Comparison of ENCODE assay signal across 9 mouse cellular contexts in the genomic region with DNA sequence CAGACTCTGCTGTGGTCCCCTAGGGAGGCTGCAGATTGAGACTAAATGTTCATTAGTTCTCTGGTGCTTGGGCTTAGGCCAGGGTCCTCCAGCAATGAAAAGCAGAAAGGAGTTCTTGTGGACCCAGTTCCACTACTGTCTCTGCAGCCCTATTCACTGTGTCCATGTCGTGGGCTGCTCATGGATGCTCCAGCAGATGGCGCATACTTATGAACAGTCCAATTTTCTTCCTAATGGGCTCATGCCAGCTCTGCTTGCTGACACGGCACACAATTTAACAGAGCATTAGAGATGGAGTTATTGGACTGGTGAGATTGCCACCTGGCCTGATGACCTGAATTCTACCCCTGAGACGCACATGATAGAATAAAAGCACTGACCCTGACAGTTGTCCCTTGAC. TPM values are rescaled to one million over a fixed set of nuclear protein-coding genes. Genes with fewer than 3 reads are reported as not detected.
A peak's percentile ranks its signal among the peaks of the same experiment; 100 is the strongest.
DNase-seq lines count a peak whose midpoint lies in the region; ATAC-seq and TF ChIP-seq lines count a peak whose summit lies in the region.
"Had no signal": no experiment of that assay in that cellular context is flagged by ENCODE, and none has a peak within 500 bp of the region (broad histone marks: within the 10 kb centered on the region; RNA-seq: fewer than 3 reads in every experiment).

No protein-coding gene starts in this region.

- no peak overlapping the region; the same call in 1 of the 2 replicates for H3K27ac ChIP-seq in left cerebral cortex, adult 2 months
- no peak overlapping the region for H3K27ac ChIP-seq in midbrain, postnatal 0 days (ENCODE audit: low read depth, low read length)
- H3K27ac ChIP-seq: heart, embryonic 13.5 days had no signal

- intact Hi-C loops in gastrocnemius, postnatal 14 days (cut with DNase I; ENCODE audit: low total_unique reads) = loop anchor here (5.0 to 10.0 kb wide), 3 partner anchors 436 to 856 kb away; no protein-coding TSS in a partner anchor
- intact Hi-C loops in left cerebral cortex, adult 2 months (cut with DNase I) = loop anchor here (1.0 to 10.0 kb wide), 6 partner anchors 544 to 1826 kb away; a partner anchor contains a TSS

- no peaks in the 10 kb centered on the region for H3K9me3 ChIP-seq in midbrain, postnatal 0 days (ENCODE audit: low read length)
- H3K9me3 ChIP-seq: heart, embryonic 13.5 days had no signal

- DNase-seq in adrenal gland, adult (ENCODE audit: inconsistent age in 2 of 2, low spot score in 1 of 2) = peak; percentile 12 to 63
- no peak for DNase-seq in adrenal gland, adult 8-10 months
- DNase-seq in cerebellum, postnatal 10 days = peak; percentile 90 to 93
- peak; percentile 25 for DNase-seq in gastrocnemius, postnatal 14 days
- peak; percentile 63 to 70 for DNase-seq in left cerebral cortex, adult 2 months (ENCODE audit: extremely low spot score in 1 of 2, low spot score in 2 of 2)
- DNase-seq in midbrain, postnatal 0 days (ENCODE audit: low spot score) = peak; percentile 88
- DNase-seq in c-Kit-positive CD71-positive TER-119-positive erythroid progenitor cells, embryonic 14.5 days (ENCODE audit: low spot score) = no peak

- H3ac ChIP-seq in C2C12 (ENCODE audit: control insufficient read depth, insufficient read length, low read depth) = no peak overlapping the region

- H3K4me1 ChIP-seq in midbrain, postnatal 0 days (ENCODE audit: insufficient read depth, low read length) = no peaks in the 10 kb centered on the region

- H3K79me3 ChIP-seq in C2C12 (ENCODE audit: low read depth) = no peaks in the 10 kb centered on the region

- no peaks in the 10 kb centered on the region for H3K79me2 ChIP-seq in C2C12 (ENCODE audit: control insufficient read depth, insufficient read depth)

- ATAC-seq in midbrain, postnatal 0 days (ENCODE audit: low FRiP score) = 0 out of 2 replicates have a peak, but pooled peaks have one; percentile 32

- H3K27me3 ChIP-seq in C2C12 (ENCODE audit: control insufficient read depth, insufficient read depth, insufficient read length) = peaks cover 3% of the 10 kb centered on the region
- no peaks in the 10 kb centered on the region for H3K27me3 ChIP-seq in midbrain, postnatal 0 days (ENCODE audit: insufficient read depth, low read length)

- no peak overlapping the region for H3K4me3 ChIP-seq in C2C12 (ENCODE audit: insufficient read depth, poor library complexity, severe bottlenecking)
- H3K4me3 ChIP-seq in left cerebral cortex, adult 2 months = no peak overlapping the region
- H3K4me3 ChIP-seq in midbrain, postnatal 0 days (ENCODE audit: low read depth, low read length) = no peak overlapping the region
- H3K4me3 ChIP-seq: heart, embryonic 13.5 days had no signal

- H3K4me2 ChIP-seq in midbrain, postnatal 0 days (ENCODE audit: low read depth, low read length, poor library complexity, severe bottlenecking) = no peak overlapping the region
- H3K4me2 ChIP-seq: heart, embryonic 13.5 days had no signal

- TF ChIP-seq CTCF in C2C12 (IDR thresholded peaks at IDR 0.05; ENCODE audit: control insufficient read depth, insufficient read depth, insufficient read length) = peak; percentile 32
- peak; percentile 72 for TF ChIP-seq CTCF in left cerebral cortex, adult 2 months (IDR thresholded peaks at IDR 0.05)
- peak; percentile 81 for TF ChIP-seq CTCF in midbrain, postnatal 0 days (IDR thresholded peaks at IDR 0.05)

- H3K9ac ChIP-seq in midbrain, postnatal 0 days (replicated peaks; ENCODE audit: low read length, poor library complexity, severe bottlenecking) = no peak overlapping the region
- H3K9ac ChIP-seq: heart, embryonic 13.5 days had no signal

- 38% methylated on average over 4 of the region's 4 CpGs for WGBS in midbrain, postnatal 0 days

- H3K36me3 ChIP-seq in C2C12 (ENCODE audit: control insufficient read depth, insufficient read depth) = no peaks in the 10 kb centered on the region
- H3K36me3 ChIP-seq in midbrain, postnatal 0 days (ENCODE audit: insufficient read depth, low read length) = no peaks in the 10 kb centered on the region
- H3K36me3 ChIP-seq: heart, embryonic 13.5 days had no signal

TF ChIP-seq in C2C12, 6 proteins besides CTCF, POLR2A, EP300 and RAD21:
- no peak for TF ChIP-seq MYOG (IDR thresholded peaks at IDR 0.05; ENCODE audit: control insufficient read depth, extremely low read depth, insufficient read length)
- no peak for TF ChIP-seq USF1 (IDR thresholded peaks at IDR 0.05; ENCODE audit: low read depth)
- no peak for TF ChIP-seq CEBPB (IDR thresholded peaks at IDR 0.05; ENCODE audit: low read depth)
- no peak for TF ChIP-seq MAX (IDR thresholded peaks at IDR 0.05)
- no peak for TF ChIP-seq MYOD1 (IDR thresholded peaks at IDR 0.05; ENCODE audit: control insufficient read depth, insufficient read length, low read depth)
- no peak for TF ChIP-seq FOSL1 (IDR thresholded peaks at IDR 0.05; ENCODE audit: insufficient read depth, low read length, poor library complexity, severe bottlenecking)

RNA-seq across cellular contexts. Expression of a gene that starts 28.3 kb away (rescaled TPM):
- not detected for total RNA-seq in adrenal gland, adult 8-10 months (2022)
- polyA plus RNA-seq in C2C12 (2012; fragmentation: generic; extraction: Trizol) = not detected
- total RNA-seq in gastrocnemius, postnatal 14 days (2021) = not detected
- under 1 TPM in 1 of 2 experiments, not detected in 1; 0.26 TPM for total RNA-seq in left cerebral cortex, adult 2 months (2021)
- total RNA-seq in midbrain, postnatal 0 days (2014; rRNA removed) = 0.19 TPM in 1 of 2 replicates, not detected in the other
- polyA plus RNA-seq in midbrain, postnatal 0 days (2015; fragmentation: Nextera tagmentation; extraction: Ambion mirVana) = not detected in 2 replicates
- polyA plus RNA-seq: heart, embryonic 13.5 days had no signal

Comparison
In these comparisons a context has a peak if more than half of its experiments do, and no peak if none do; other contexts are left out.
1. DNase-seq: peak in adrenal gland, adult (2 of 2), cerebellum, postnatal 10 days (2 of 2), gastrocnemius, postnatal 14 days (single experiment), left cerebral cortex, adult 2 months (2 of 2) and midbrain, postnatal 0 days (single experiment); none in adrenal gland, adult 8-10 months (single experiment) and c-Kit-positive CD71-positive TER-119-positive erythroid progenitor cells, embryonic 14.5 days (single experiment).
2. Peak in every context shown above with its lines, with median percentiles within 50 percentile points of each other: CTCF ChIP-seq.